Mouse (Mus musculus) MEL (cell line): ENCODE measurements around the gene Nup153.

Experiments used
- BHLHE40 ChIP-seq: IDR thresholded peaks from 2 replicates; pipeline ENCODE4 v1.6.1; 2012; ENCODE audit warnings: low read depth, mild to moderate bottlenecking, inconsistent platforms, low read length, improper control_type of control experiment, borderline replicate concordance
- CTCF ChIP-seq, 3 experiments: IDR thresholded peaks in 2 of 3; conservative IDR thresholded peaks in 1 of 3; 2 replicates each; pipeline ENCODE4 v1.5.1; 2011 to 2012; ENCODE audit warnings: low read length in 3 of 3, low read depth in 2 of 3, mild to moderate bottlenecking in 2 of 3, improper control_type of control experiment in 1 of 3, inconsistent platforms in 1 of 3, mixed read lengths in 1 of 3, moderate library complexity in 1 of 3; ENCODE audit not compliant: control insufficient read depth in 1 of 3, insufficient read depth in 1 of 3, poor library complexity in 1 of 3, severe bottlenecking in 1 of 3
- EP300 ChIP-seq, 2 experiments: IDR thresholded peaks; 2 replicates each; pipeline ENCODE4 v1.6.1; 2011; ENCODE audit warnings: improper control_type of control experiment in 2 of 2, low read length in 2 of 2, low read depth in 1 of 2, mild to moderate bottlenecking in 1 of 2
- ETS1 ChIP-seq: IDR thresholded peaks from 2 replicates; pipeline ENCODE4 v1.6.1; 2012; ENCODE audit warnings: low read depth, mild to moderate bottlenecking, inconsistent platforms, low read length, improper control_type of control experiment, moderate library complexity
- GATA1 ChIP-seq: IDR thresholded peaks from 2 replicates; pipeline ENCODE4 v1.6.1; 2011; ENCODE audit warnings: low read depth, low read length, improper control_type of control experiment
- MAFK ChIP-seq: IDR thresholded peaks from 2 replicates; pipeline ENCODE4 v1.6.1; 2011; ENCODE audit warnings: low read depth, mild to moderate bottlenecking, low read length, improper control_type of control experiment, borderline replicate concordance
- MAX ChIP-seq: IDR thresholded peaks from 2 replicates; pipeline ENCODE4 v1.6.1; 2011; ENCODE audit warnings: low read length, improper control_type of control experiment
- MXI1 ChIP-seq: IDR thresholded peaks from 2 replicates; pipeline ENCODE4 v1.6.1; 2011; ENCODE audit warnings: mild to moderate bottlenecking, low read depth, low read length, improper control_type of control experiment
- POLR2A ChIP-seq, 2 experiments: IDR thresholded peaks; 2 replicates each; pipeline ENCODE4 v1.6.1; 2011 to 2012; ENCODE audit warnings: low read length in 2 of 2, mild to moderate bottlenecking in 2 of 2, control low read depth in 1 of 2, improper control_type of control experiment in 1 of 2, low read depth in 1 of 2, moderate library complexity in 1 of 2; ENCODE audit not compliant: control insufficient read depth in 1 of 2, insufficient read depth in 1 of 2, poor library complexity in 1 of 2
- POLR2AphosphoS5 ChIP-seq: IDR thresholded peaks from 2 replicates; pipeline ENCODE4 v1.6.1; 2012; ENCODE audit warnings: low read depth, borderline replicate concordance, mild to moderate bottlenecking, inconsistent platforms, low read length, moderate library complexity, mixed read lengths
- TBP ChIP-seq: IDR thresholded peaks from 2 replicates; pipeline ENCODE4 v1.8.0; 2011; ENCODE audit warnings: low read depth, low read length, improper control_type of control experiment
- USF2 ChIP-seq, 2 experiments: IDR thresholded peaks; 2 replicates each; pipeline ENCODE4 v1.6.1; 2011 to 2012; ENCODE audit warnings: improper control_type of control experiment in 2 of 2, low read length in 2 of 2, borderline replicate concordance in 1 of 2, inconsistent platforms in 1 of 2, low read depth in 1 of 2, mild to moderate bottlenecking in 1 of 2; ENCODE audit not compliant: insufficient read depth in 1 of 2
- ZC3H11A ChIP-seq: IDR thresholded peaks from 2 replicates; pipeline ENCODE4 v1.6.1; 2012; ENCODE audit warnings: low read depth, mild to moderate bottlenecking, inconsistent platforms, low read length, improper control_type of control experiment
- ZMIZ1 ChIP-seq: IDR thresholded peaks from 2 replicates; pipeline ENCODE4 v1.6.1; 2012; ENCODE audit warnings: low read depth, mild to moderate bottlenecking, inconsistent platforms, low read length, improper control_type of control experiment, moderate library complexity

- TF ChIP-seq CTCF (IDR thresholded peaks at IDR 0.05 in 2 of 3, conservative IDR thresholded peaks at IDR 0.05 in 1 of 3; ENCODE audit: control insufficient read depth in 1 of 3, insufficient read depth in 1 of 3, low read depth in 2 of 3, low read length in 3 of 3, poor library complexity in 1 of 3, severe bottlenecking in 1 of 3) (no peak), USF2 (IDR thresholded peaks at IDR 0.05; ENCODE audit: borderline replicate concordance in 1 of 2, insufficient read depth in 1 of 2, low read depth in 1 of 2, low read length in 2 of 2) (no peak), MAX (no peak), POLR2AphosphoS5 (no peak), POLR2A (IDR thresholded peaks at IDR 0.05; ENCODE audit: control insufficient read depth in 1 of 2, insufficient read depth in 1 of 2, low read depth in 1 of 2, low read length in 2 of 2, poor library complexity in 1 of 2) (no peak), ZMIZ1 (no peak), ZC3H11A (no peak), ETS1 (no peak), GATA1 (no peak), BHLHE40 (no peak), MAFK (no peak), EP300 (IDR thresholded peaks at IDR 0.05; ENCODE audit: low read depth in 1 of 2, low read length in 2 of 2) (no peak), MXI1 (no peak), TBP (no peak)
Observed at GRCm38 (mm10) chr13:46644175-46644574, 83.6 kb downstream of the Nup153 start.
